15 mouse cellular contexts compared by ENCODE assay signal in the genomic region with DNA sequence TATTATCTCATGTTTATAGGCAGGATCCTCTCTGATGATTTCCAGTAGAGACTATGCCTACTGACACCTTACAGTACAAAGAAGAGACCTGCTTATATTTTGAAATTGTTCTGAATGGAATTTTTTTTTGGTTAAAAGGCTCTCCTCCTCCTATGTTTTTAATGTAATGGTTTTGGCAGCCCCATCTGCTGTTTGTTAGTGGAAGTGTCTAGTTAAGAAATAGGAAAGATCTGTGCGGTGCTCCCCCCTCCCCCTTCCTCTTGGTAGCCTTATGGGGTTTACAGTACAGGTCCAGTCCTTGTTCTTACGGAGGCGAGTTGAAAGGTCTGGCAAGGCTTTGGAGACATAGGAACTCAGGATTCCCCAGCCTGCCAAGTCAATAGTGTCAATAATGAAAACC.
DNase-seq lines count a peak whose midpoint lies in the region; ATAC-seq and TF ChIP-seq lines count a peak whose summit lies in the region.
"Had no signal": no experiment of that assay in that cellular context is flagged by ENCODE, and none has a peak within 500 bp of the region (broad histone marks: within the 10 kb centered on the region; RNA-seq: fewer than 3 reads in every experiment).

No protein-coding gene starts in this region.

- H3K4me2 ChIP-seq in intestine, postnatal 0 days (replicated peaks; ENCODE audit: low read depth) = no peak overlapping the region
- no peak overlapping the region for H3K4me2 ChIP-seq in intestine, embryonic 15.5 days (replicated peaks)
- no peak overlapping the region for H3K4me2 ChIP-seq in midbrain, embryonic 11.5 days
- H3K4me2 ChIP-seq in midbrain, embryonic 13.5 days (replicated peaks) = no peak overlapping the region
- no peak overlapping the region for H3K4me2 ChIP-seq in embryonic facial prominence, embryonic 14.5 days (ENCODE audit: low read depth, low read length)
- H3K4me2 ChIP-seq: heart, embryonic 12.5 days; liver, embryonic 13.5 days; stomach, embryonic 15.5 days had no signal

- H3K36me3 ChIP-seq in intestine, postnatal 0 days (ENCODE audit: control insufficient read depth, insufficient read depth) = no peaks in the 10 kb centered on the region
- no peaks in the 10 kb centered on the region for H3K36me3 ChIP-seq in intestine, embryonic 15.5 days
- no peaks in the 10 kb centered on the region for H3K36me3 ChIP-seq in midbrain, embryonic 11.5 days (ENCODE audit: control insufficient read depth, insufficient read depth, low read length)
- no peaks in the 10 kb centered on the region for H3K36me3 ChIP-seq in midbrain, embryonic 13.5 days
- no peaks in the 10 kb centered on the region for H3K36me3 ChIP-seq in embryonic facial prominence, embryonic 14.5 days (ENCODE audit: control insufficient read depth, insufficient read depth, low read length)
- H3K36me3 ChIP-seq: heart, embryonic 12.5 days; liver, embryonic 13.5 days; stomach, embryonic 15.5 days had no signal

- H3K27me3 ChIP-seq in intestine, postnatal 0 days (replicated peaks; ENCODE audit: control insufficient read depth, insufficient read depth, low read length) = no peaks in the 10 kb centered on the region
- no peaks in the 10 kb centered on the region for H3K27me3 ChIP-seq in intestine, embryonic 15.5 days (replicated peaks)
- no peaks in the 10 kb centered on the region for H3K27me3 ChIP-seq in midbrain, embryonic 11.5 days (ENCODE audit: control insufficient read depth, insufficient read depth, low read length)
- H3K27me3 ChIP-seq in midbrain, embryonic 13.5 days = no peaks in the 10 kb centered on the region
- no peaks in the 10 kb centered on the region for H3K27me3 ChIP-seq in embryonic facial prominence, embryonic 14.5 days (replicated peaks; ENCODE audit: control insufficient read depth, insufficient read depth, low read length)
- H3K27me3 ChIP-seq: liver, embryonic 13.5 days; stomach, embryonic 15.5 days had no signal

- 0 out of 2 replicates have a peak, but pooled peaks cover 3% of the 10 kb centered on the region for H3K4me1 ChIP-seq in intestine, postnatal 0 days (replicated peaks; ENCODE audit: control insufficient read depth, insufficient read depth, low read length)
- H3K4me1 ChIP-seq in intestine, embryonic 15.5 days (replicated peaks) = peaks cover 17% of the 10 kb centered on the region
- H3K4me1 ChIP-seq in midbrain, embryonic 11.5 days (ENCODE audit: control insufficient read depth, insufficient read depth, low read length) = peaks cover 30% of the 10 kb centered on the region
- peaks cover 45% of the 10 kb centered on the region for H3K4me1 ChIP-seq in midbrain, embryonic 13.5 days (replicated peaks)
- peaks cover 53% of the 10 kb centered on the region for H3K4me1 ChIP-seq in embryonic facial prominence, embryonic 14.5 days (ENCODE audit: control insufficient read depth, insufficient read depth, low read length)
- H3K4me1 ChIP-seq: liver, embryonic 13.5 days had no signal

- no peak overlapping the region for H3K4me3 ChIP-seq in intestine, postnatal 0 days (ENCODE audit: low read depth, low read length)
- H3K4me3 ChIP-seq in intestine, embryonic 15.5 days (replicated peaks) = no peak overlapping the region
- no peak overlapping the region for H3K4me3 ChIP-seq in midbrain, embryonic 11.5 days (ENCODE audit: low read depth, low read length)
- no peak overlapping the region for H3K4me3 ChIP-seq in midbrain, embryonic 13.5 days (replicated peaks)
- H3K4me3 ChIP-seq in embryonic facial prominence, embryonic 14.5 days (ENCODE audit: low read depth, low read length) = no peak overlapping the region
- H3K4me3 ChIP-seq: heart, embryonic 12.5 days; liver, embryonic 13.5 days; myocyte; stomach, embryonic 15.5 days had no signal

- no peak for ATAC-seq in intestine, postnatal 0 days
- no peak for ATAC-seq in intestine, embryonic 15.5 days
- ATAC-seq in midbrain, embryonic 11.5 days (ENCODE audit: low FRiP score) = no peak
- no peak for ATAC-seq in midbrain, embryonic 13.5 days
- ATAC-seq in embryonic facial prominence, embryonic 14.5 days (ENCODE audit: low read depth) = no peak
- ATAC-seq: hindbrain, embryonic 16.5 days had no signal

- TF ChIP-seq CTCF in intestine, postnatal 0 days (IDR thresholded peaks at IDR 0.05; ENCODE audit: low read depth) = peak; percentile 40; the same call in 1 of the 2 replicates

- H3K9me3 ChIP-seq in intestine, postnatal 0 days (ENCODE audit: control insufficient read depth) = no peaks in the 10 kb centered on the region
- H3K9me3 ChIP-seq in intestine, embryonic 15.5 days = no peaks in the 10 kb centered on the region
- no peaks in the 10 kb centered on the region for H3K9me3 ChIP-seq in midbrain, embryonic 11.5 days (ENCODE audit: control insufficient read depth, low read length)
- no peaks in the 10 kb centered on the region for H3K9me3 ChIP-seq in midbrain, embryonic 13.5 days
- H3K9me3 ChIP-seq in embryonic facial prominence, embryonic 14.5 days (ENCODE audit: control insufficient read depth, low read length) = no peaks in the 10 kb centered on the region
- H3K9me3 ChIP-seq: heart, embryonic 12.5 days; liver, embryonic 13.5 days; stomach, embryonic 15.5 days had no signal

- peak; percentile 36 for DNase-seq in embryo, embryonic 10.5 days (ENCODE audit: low spot score)
- no peak for DNase-seq in embryo, embryonic 9.5 days (ENCODE audit: extremely low spot score)
- DNase-seq in midbrain, embryonic 11.5 days (ENCODE audit: low spot score, missing footprints) = peak; percentile 78
- peak; percentile 63 for DNase-seq in embryonic facial prominence, embryonic 14.5 days (ENCODE audit: low spot score)
- no peak for DNase-seq in urinary bladder, adult 18-20 months (ENCODE audit: low spot score in 2 of 2)
- DNase-seq: liver, embryonic 13.5 days; right cerebral cortex, postnatal 4 days had no signal

- no peak overlapping the region for H3K27ac ChIP-seq in intestine, postnatal 0 days (ENCODE audit: low read depth, low read length)
- no peak overlapping the region for H3K27ac ChIP-seq in intestine, embryonic 15.5 days
- H3K27ac ChIP-seq in midbrain, embryonic 11.5 days (ENCODE audit: low read depth, low read length) = no peak overlapping the region
- no peak overlapping the region for H3K27ac ChIP-seq in midbrain, embryonic 13.5 days
- H3K27ac ChIP-seq in embryonic facial prominence, embryonic 14.5 days (replicated peaks; ENCODE audit: low read depth, low read length) = no peak overlapping the region
- H3K27ac ChIP-seq: liver, embryonic 13.5 days; macrophage; stomach, embryonic 15.5 days had no signal

- no peak overlapping the region for H3K9ac ChIP-seq in intestine, postnatal 0 days (ENCODE audit: low read depth, low read length)
- H3K9ac ChIP-seq in intestine, embryonic 15.5 days = no peak overlapping the region
- H3K9ac ChIP-seq in midbrain, embryonic 11.5 days (ENCODE audit: low read length) = no peak overlapping the region
- H3K9ac ChIP-seq in midbrain, embryonic 13.5 days (replicated peaks) = no peak overlapping the region
- H3K9ac ChIP-seq in embryonic facial prominence, embryonic 14.5 days (ENCODE audit: low read depth, low read length) = no peak overlapping the region
- H3K9ac ChIP-seq: liver, embryonic 13.5 days; stomach, embryonic 15.5 days had no signal

- WGBS in intestine, postnatal 0 days = 68% methylated on average over 3 of the region's 3 CpGs
- WGBS in intestine, embryonic 15.5 days = 67% methylated on average over 3 of the region's 3 CpGs
- 83% methylated on average over 3 of the region's 3 CpGs for WGBS in midbrain, embryonic 11.5 days
- 69% methylated on average over 3 of the region's 3 CpGs for WGBS in midbrain, embryonic 13.5 days
- WGBS in embryonic facial prominence, embryonic 14.5 days = 43% methylated on average over 3 of the region's 3 CpGs

Comparison
In these comparisons a context has a peak if more than half of its experiments do, and no peak if none do; other contexts are left out.
1. DNase-seq: peak in embryo, embryonic 10.5 days (single experiment), midbrain, embryonic 11.5 days (single experiment) and embryonic facial prominence, embryonic 14.5 days (single experiment); none in embryo, embryonic 9.5 days (single experiment) and urinary bladder, adult 18-20 months (0 of 2).